Comparison of ENCODE assay signal across 16 mouse cellular contexts in genomic region chr10:17797681-17798080, GRCm38 (mm10). TPM values are rescaled to one million over a fixed set of nuclear protein-coding genes. Genes with fewer than 3 reads are reported as not detected.
A peak's percentile ranks its signal among the peaks of the same experiment; 100 is the strongest.
DNase-seq lines count a peak whose midpoint lies in the region; ATAC-seq and TF ChIP-seq lines count a peak whose summit lies in the region.
"Had no signal": no experiment of that assay in that cellular context is flagged by ENCODE, and none has a peak within 500 bp of the region (broad histone marks: within the 10 kb centered on the region; RNA-seq: fewer than 3 reads in every experiment).

No protein-coding gene starts in this region.

- no peak for TF ChIP-seq EP300 in heart, postnatal 0 days (IDR thresholded peaks at IDR 0.05; ENCODE audit: low read depth)

- WGBS in embryonic facial prominence, embryonic 15.5 days = 73% methylated on average over 3 of the region's 3 CpGs
- 85% methylated on average over 3 of the region's 3 CpGs for WGBS in embryonic facial prominence, embryonic 10.5 days
- 33% methylated on average over 3 of the region's 3 CpGs for WGBS in heart, embryonic 14.5 days
- 80% methylated on average over 3 of the region's 3 CpGs for WGBS in midbrain, embryonic 11.5 days
- 79% methylated on average over 3 of the region's 3 CpGs for WGBS in midbrain, embryonic 15.5 days
- WGBS in heart, postnatal 0 days = 49% methylated on average over 3 of the region's 3 CpGs

- H3K9ac ChIP-seq in embryonic facial prominence, embryonic 15.5 days = no peak overlapping the region
- peak overlapping the region; percentile 61 for H3K9ac ChIP-seq in heart, embryonic 14.5 days (ENCODE audit: low read length)
- no peak overlapping the region for H3K9ac ChIP-seq in midbrain, embryonic 11.5 days (ENCODE audit: low read length)
- no peak overlapping the region for H3K9ac ChIP-seq in midbrain, embryonic 15.5 days
- peak overlapping the region; percentile 43; the same call in 1 of the 2 replicates for H3K9ac ChIP-seq in heart, postnatal 0 days (replicated peaks; ENCODE audit: low read depth, low read length)
- H3K9ac ChIP-seq: embryonic facial prominence, embryonic 13.5 days; liver, embryonic 15.5 days had no signal

- H3K4me2 ChIP-seq in embryonic facial prominence, embryonic 15.5 days (replicated peaks) = no peak overlapping the region
- H3K4me2 ChIP-seq in heart, embryonic 14.5 days (ENCODE audit: low read length) = peak overlapping the region; percentile 58
- H3K4me2 ChIP-seq in midbrain, embryonic 11.5 days = peak overlapping the region; percentile 46; the same call in 1 of the 2 replicates
- no peak overlapping the region for H3K4me2 ChIP-seq in midbrain, embryonic 15.5 days
- peak overlapping the region; percentile 68 for H3K4me2 ChIP-seq in heart, postnatal 0 days (ENCODE audit: low read depth, low read length)
- H3K4me2 ChIP-seq: liver, embryonic 15.5 days had no signal

- H3K4me3 ChIP-seq in embryonic facial prominence, embryonic 15.5 days (replicated peaks) = no peak overlapping the region
- H3K4me3 ChIP-seq in embryonic facial prominence, embryonic 10.5 days = no peak overlapping the region
- H3K4me3 ChIP-seq in heart, embryonic 14.5 days (ENCODE audit: control insufficient read depth in 1 of 2, insufficient read depth in 1 of 2, low read depth in 1 of 2, low read length in 2 of 2) = peak overlapping the region; percentile 34 to 41; a peak in 3 of 4 replicates
- no peak overlapping the region for H3K4me3 ChIP-seq in midbrain, embryonic 11.5 days (ENCODE audit: low read depth, low read length)
- no peak overlapping the region for H3K4me3 ChIP-seq in midbrain, embryonic 15.5 days
- H3K4me3 ChIP-seq in heart, postnatal 0 days (ENCODE audit: low read depth, low read length) = peak overlapping the region; percentile 59
- H3K4me3 ChIP-seq: embryonic facial prominence, embryonic 13.5 days; forebrain, embryonic 10.5 days; liver, embryonic 15.5 days had no signal

- DNase-seq in embryonic facial prominence, embryonic 10.5 days (ENCODE audit: low spot score) = no peak
- no peak for DNase-seq in heart, adult 11 months
- no peak for DNase-seq in midbrain, embryonic 11.5 days (ENCODE audit: low spot score, missing footprints)
- DNase-seq in heart, postnatal 0 days (ENCODE audit: low spot score) = peak; percentile 71
- DNase-seq in cerebellum, postnatal 4 days (ENCODE audit: low spot score in 2 of 2) = no peak
- DNase-seq: adrenal gland, postnatal 36 days; cerebellum, adult 8-10 months; kidney, adult 18-20 months; kidney, postnatal 36 days; layer of hippocampus, adult 9-11 months had no signal

- H3K4me1 ChIP-seq in embryonic facial prominence, embryonic 15.5 days = peaks cover 26% of the 10 kb centered on the region
- H3K4me1 ChIP-seq in embryonic facial prominence, embryonic 10.5 days = peaks cover 25% of the 10 kb centered on the region
- peaks cover 14 to 34% of the 10 kb centered on the region in 2 experiments for H3K4me1 ChIP-seq in heart, embryonic 14.5 days (ENCODE audit: control insufficient read depth in 2 of 2, insufficient read depth in 2 of 2, low read length in 2 of 2)
- peaks cover 8% of the 10 kb centered on the region; the same call in 1 of the 2 replicates for H3K4me1 ChIP-seq in midbrain, embryonic 11.5 days (ENCODE audit: control insufficient read depth, insufficient read depth, low read length)
- H3K4me1 ChIP-seq in midbrain, embryonic 15.5 days = peaks cover 14% of the 10 kb centered on the region
- H3K4me1 ChIP-seq in heart, postnatal 0 days (ENCODE audit: control insufficient read depth, insufficient read depth) = peaks cover 43% of the 10 kb centered on the region
- H3K4me1 ChIP-seq: liver, embryonic 15.5 days had no signal

- no peaks in the 10 kb centered on the region for H3K27me3 ChIP-seq in embryonic facial prominence, embryonic 15.5 days
- H3K27me3 ChIP-seq in embryonic facial prominence, embryonic 10.5 days (replicated peaks; ENCODE audit: low read depth, poor library complexity, severe bottlenecking) = no peaks in the 10 kb centered on the region
- no peaks in the 10 kb centered on the region for H3K27me3 ChIP-seq in heart, embryonic 14.5 days (ENCODE audit: control insufficient read depth, insufficient read depth, low read length)
- no peaks in the 10 kb centered on the region for H3K27me3 ChIP-seq in midbrain, embryonic 11.5 days (ENCODE audit: control insufficient read depth, insufficient read depth, low read length)
- H3K27me3 ChIP-seq in midbrain, embryonic 15.5 days (replicated peaks) = no peaks in the 10 kb centered on the region
- H3K27me3 ChIP-seq in heart, postnatal 0 days (ENCODE audit: control insufficient read depth, insufficient read depth, low read length) = no peaks in the 10 kb centered on the region
- H3K27me3 ChIP-seq: embryonic facial prominence, embryonic 13.5 days; liver, embryonic 15.5 days had no signal

- H3K9me3 ChIP-seq in embryonic facial prominence, embryonic 15.5 days (replicated peaks) = no peaks in the 10 kb centered on the region
- H3K9me3 ChIP-seq in embryonic facial prominence, embryonic 10.5 days = no peaks in the 10 kb centered on the region
- H3K9me3 ChIP-seq in heart, embryonic 14.5 days (ENCODE audit: control insufficient read depth, low read length) = no peaks in the 10 kb centered on the region
- H3K9me3 ChIP-seq in midbrain, embryonic 11.5 days (ENCODE audit: control insufficient read depth, low read length) = no peaks in the 10 kb centered on the region
- no peaks in the 10 kb centered on the region for H3K9me3 ChIP-seq in midbrain, embryonic 15.5 days
- H3K9me3 ChIP-seq in heart, postnatal 0 days (replicated peaks; ENCODE audit: control insufficient read depth, low read length) = no peaks in the 10 kb centered on the region
- H3K9me3 ChIP-seq: embryonic facial prominence, embryonic 13.5 days; forebrain, embryonic 10.5 days; liver, embryonic 15.5 days had no signal

- no peak for ATAC-seq in embryonic facial prominence, embryonic 15.5 days (ENCODE audit: insufficient number of reproducible peaks, low FRiP score, low TSS enrichment, low read depth)
- 0 out of 2 replicates have a peak, but pooled peaks have one; percentile 29 for ATAC-seq in heart, embryonic 14.5 days (ENCODE audit: insufficient number of reproducible peaks, insufficient read depth, low FRiP score, low read depth)
- ATAC-seq in midbrain, embryonic 11.5 days (ENCODE audit: low FRiP score) = no peak
- no peak for ATAC-seq in midbrain, embryonic 15.5 days (replicated peaks)
- peak; percentile 42 for ATAC-seq in heart, postnatal 0 days (ENCODE audit: insufficient read depth, low read depth)

- no peaks in the 10 kb centered on the region for H3K36me3 ChIP-seq in embryonic facial prominence, embryonic 15.5 days
- H3K36me3 ChIP-seq in embryonic facial prominence, embryonic 10.5 days (replicated peaks) = no peaks in the 10 kb centered on the region
- peaks cover 17% of the 10 kb centered on the region for H3K36me3 ChIP-seq in heart, embryonic 14.5 days (ENCODE audit: control insufficient read depth, insufficient read depth, low read length)
- no peaks in the 10 kb centered on the region for H3K36me3 ChIP-seq in midbrain, embryonic 11.5 days (ENCODE audit: control insufficient read depth, insufficient read depth, low read length)
- no peaks in the 10 kb centered on the region for H3K36me3 ChIP-seq in midbrain, embryonic 15.5 days (replicated peaks)
- H3K36me3 ChIP-seq in heart, postnatal 0 days (replicated peaks; ENCODE audit: control insufficient read depth, insufficient read depth, low read length) = peaks cover 14% of the 10 kb centered on the region; the same call in 1 of the 2 replicates
- H3K36me3 ChIP-seq: embryonic facial prominence, embryonic 13.5 days; forebrain, embryonic 10.5 days; liver, embryonic 15.5 days had no signal

- TF ChIP-seq CTCF in heart, postnatal 0 days (IDR thresholded peaks at IDR 0.05; ENCODE audit: low read depth) = no peak

- peak overlapping the region; percentile 87; the same call in 1 of the 2 replicates for H3K27ac ChIP-seq in embryonic facial prominence, embryonic 15.5 days (replicated peaks)
- no peak overlapping the region for H3K27ac ChIP-seq in embryonic facial prominence, embryonic 10.5 days (replicated peaks)
- peak overlapping the region; percentile 91 to 99 for H3K27ac ChIP-seq in heart, embryonic 14.5 days (replicated peaks in 1 of 2; ENCODE audit: control insufficient read depth in 1 of 2, insufficient read depth in 1 of 2, low read depth in 2 of 2, low read length in 2 of 2)
- H3K27ac ChIP-seq in midbrain, embryonic 11.5 days (ENCODE audit: low read depth, low read length) = no peak overlapping the region
- H3K27ac ChIP-seq in midbrain, embryonic 15.5 days = no peak overlapping the region
- H3K27ac ChIP-seq in heart, postnatal 0 days (ENCODE audit: low read depth) = peak overlapping the region; percentile 100
- H3K27ac ChIP-seq: embryonic facial prominence, embryonic 13.5 days; liver, embryonic 15.5 days had no signal

RNA-seq across cellular contexts. Expression of gene Txlnb, which starts 1.7 kb away (rescaled TPM):
- polyA plus RNA-seq in embryonic facial prominence, embryonic 15.5 days (2015; fragmentation: Nextera tagmentation; extraction: Ambion mirVana) = 3.7 and 4.9 TPM in 2 replicates
- polyA plus RNA-seq in embryonic facial prominence, embryonic 10.5 days (2016; fragmentation: Nextera tagmentation; extraction: Ambion mirVana) = 0.98 and 1.6 TPM in 2 replicates
- polyA plus RNA-seq in heart, embryonic 14.5 days (2014; fragmentation: Nextera tagmentation; extraction: Ambion mirVana) = 45.2 and 46.8 TPM in 2 replicates
- polyA plus RNA-seq in midbrain, embryonic 11.5 days (2014; fragmentation: Nextera tagmentation; extraction: Ambion mirVana) = 5.8 TPM in 2 replicates
- 0.91 and 0.96 TPM in 2 replicates for polyA plus RNA-seq in midbrain, embryonic 15.5 days (2015; fragmentation: Nextera tagmentation; extraction: Ambion mirVana)
- 59.9 and 68.3 TPM in 2 replicates for total RNA-seq in heart, postnatal 0 days (2014; rRNA removed; ENCODE audit: low replicate concordance)
- polyA plus RNA-seq in heart, postnatal 0 days (2015; fragmentation: Nextera tagmentation; extraction: Ambion mirVana) = 56.3 and 61.1 TPM in 2 replicates

Comparison
In these comparisons a context has a peak if more than half of its experiments do, and no peak if none do; other contexts are left out.
1. H3K27ac ChIP-seq: peak in embryonic facial prominence, embryonic 15.5 days (single experiment), heart, embryonic 14.5 days (2 of 2) and heart, postnatal 0 days (single experiment); none in embryonic facial prominence, embryonic 10.5 days (single experiment), midbrain, embryonic 11.5 days (single experiment) and midbrain, embryonic 15.5 days (single experiment).
2. H3K4me2 ChIP-seq: peak in heart, embryonic 14.5 days (single experiment), midbrain, embryonic 11.5 days (single experiment) and heart, postnatal 0 days (single experiment); none in embryonic facial prominence, embryonic 15.5 days (single experiment) and midbrain, embryonic 15.5 days (single experiment).
3. ATAC-seq: peak in heart, embryonic 14.5 days (single experiment) and heart, postnatal 0 days (single experiment); none in embryonic facial prominence, embryonic 15.5 days (single experiment), midbrain, embryonic 11.5 days (single experiment) and midbrain, embryonic 15.5 days (single experiment).
4. H3K4me3 ChIP-seq: peak in heart, embryonic 14.5 days (2 of 2) and heart, postnatal 0 days (single experiment); none in embryonic facial prominence, embryonic 15.5 days (single experiment), embryonic facial prominence, embryonic 10.5 days (single experiment), midbrain, embryonic 11.5 days (single experiment) and midbrain, embryonic 15.5 days (single experiment).
5. H3K9ac ChIP-seq: peak in heart, embryonic 14.5 days (single experiment) and heart, postnatal 0 days (single experiment); none in embryonic facial prominence, embryonic 15.5 days (single experiment), midbrain, embryonic 11.5 days (single experiment) and midbrain, embryonic 15.5 days (single experiment).